Mouse (Mus musculus): ENCODE data around the gene Trappc2l. TPM values are rescaled to one million over a fixed set of nuclear protein-coding genes. Genes with fewer than 3 reads are reported as not detected.

Trappc2l gene
- polyA plus RNA-seq, 1 experiment from 2014 or later, result 49.5 TPM

- no peak overlapping the region for H3K9ac ChIP-seq (ENCODE audit: low read length)
- H3K4me1 ChIP-seq (replicated peaks; ENCODE audit: control insufficient read depth, insufficient read depth), result no peaks in the 10 kb centered on the region
- no peak for ATAC-seq (ENCODE audit: low FRiP score, low TSS enrichment)
- TF ChIP-seq CTCF (IDR thresholded peaks at IDR 0.05; ENCODE audit: low read depth), result no peak
- no peak for TF ChIP-seq EP300 (optimal IDR thresholded peaks at IDR 0.05)
- H3K4me3 ChIP-seq (ENCODE audit: low read depth, low read length), result no peak overlapping the region
- no peak overlapping the region for H3K4me2 ChIP-seq (replicated peaks; ENCODE audit: low read depth)
- WGBS, result 68% methylated on average over 1 of the region's 1 CpGs
- no peak overlapping the region for H3K27ac ChIP-seq (replicated peaks)
- no peak for DNase-seq (ENCODE audit: low spot score)
- no peaks in the 10 kb centered on the region for H3K36me3 ChIP-seq (ENCODE audit: control insufficient read depth, insufficient read depth, low read length)
- no peaks in the 10 kb centered on the region for H3K9me3 ChIP-seq (ENCODE audit: control insufficient read depth, low read length)
- no peaks in the 10 kb centered on the region for H3K27me3 ChIP-seq (ENCODE audit: control insufficient read depth, insufficient read depth, low read length)
Measured at GRCm38 (mm10) chr8:122604640-122605039, 6.8 kb upstream of the Trappc2l start.

GRCm38 (mm10) chr8:122605367-122605766 is 6.1 kb upstream of the Trappc2l start:
- no peak for TF ChIP-seq EP300 (optimal IDR thresholded peaks at IDR 0.05)
- TF ChIP-seq CTCF (IDR thresholded peaks at IDR 0.05; ENCODE audit: low read depth), result no peak
- no peak overlapping the region for H3K27ac ChIP-seq (replicated peaks)
- DNase-seq (ENCODE audit: low spot score) (no peak), ATAC-seq (ENCODE audit: low FRiP score, low TSS enrichment) (no peak)
- no peak overlapping the region for H3K4me2 ChIP-seq (replicated peaks; ENCODE audit: low read depth)
- H3K4me3 ChIP-seq (ENCODE audit: low read depth, low read length), result no peak overlapping the region
- H3K27me3 ChIP-seq (ENCODE audit: control insufficient read depth, insufficient read depth, low read length), result no peaks in the 10 kb centered on the region
- H3K9me3 ChIP-seq (ENCODE audit: control insufficient read depth, low read length), result no peaks in the 10 kb centered on the region
- no peaks in the 10 kb centered on the region for H3K4me1 ChIP-seq (replicated peaks; ENCODE audit: control insufficient read depth, insufficient read depth)
- H3K36me3 ChIP-seq (ENCODE audit: control insufficient read depth, insufficient read depth, low read length), result no peaks in the 10 kb centered on the region
- WGBS, result 76% methylated on average over 4 of the region's 4 CpGs
- H3K9ac ChIP-seq (ENCODE audit: low read length), result no peak overlapping the region

GRCm38 (mm10) chr8:122606810-122607209 is 4.6 kb upstream of the Trappc2l start:
- Histone ChIP-seq H3K27ac (replicated peaks) (no peak overlapping the region), H3K4me3 (ENCODE audit: low read depth, low read length) (no peak overlapping the region), H3K4me1 (replicated peaks; ENCODE audit: control insufficient read depth, insufficient read depth) (no peaks in the 10 kb centered on the region), H3K27me3 (ENCODE audit: control insufficient read depth, insufficient read depth, low read length) (no peaks in the 10 kb centered on the region), H3K9ac (ENCODE audit: low read length) (no peak overlapping the region), H3K36me3 (ENCODE audit: control insufficient read depth, insufficient read depth, low read length) (no peaks in the 10 kb centered on the region), H3K4me2 (replicated peaks; ENCODE audit: low read depth) (no peak overlapping the region), H3K9me3 (ENCODE audit: control insufficient read depth, low read length) (no peaks in the 10 kb centered on the region)
- no peak for TF ChIP-seq EP300 (optimal IDR thresholded peaks at IDR 0.05)
- TF ChIP-seq CTCF (IDR thresholded peaks at IDR 0.05; ENCODE audit: low read depth), result no peak
- DNase-seq (ENCODE audit: low spot score), result no peak
- WGBS, result 89% methylated on average over 11 of the region's 12 CpGs
- ATAC-seq (ENCODE audit: low FRiP score, low TSS enrichment), result no peak

GRCm38 (mm10) chr8:122610209-122610608 is 1.2 kb upstream of the Trappc2l start:
- Histone ChIP-seq H3K27ac (replicated peaks) (no peak overlapping the region), H3K4me3 (ENCODE audit: low read depth, low read length) (no peak overlapping the region), H3K4me2 (replicated peaks; ENCODE audit: low read depth) (no peak overlapping the region), H3K9me3 (ENCODE audit: control insufficient read depth, low read length) (no peaks in the 10 kb centered on the region), H3K36me3 (ENCODE audit: control insufficient read depth, insufficient read depth, low read length) (peaks cover 7% of the 10 kb centered on the region), H3K27me3 (ENCODE audit: control insufficient read depth, insufficient read depth, low read length) (no peaks in the 10 kb centered on the region), H3K9ac (ENCODE audit: low read length) (no peak overlapping the region), H3K4me1 (replicated peaks; ENCODE audit: control insufficient read depth, insufficient read depth) (no peaks in the 10 kb centered on the region; the same call in 1 of the 2 replicates)
- WGBS, result 54% methylated on average over 4 of the region's 4 CpGs
- no peak for ATAC-seq (ENCODE audit: low FRiP score, low TSS enrichment)
- DNase-seq (ENCODE audit: low spot score), result no peak
- TF ChIP-seq EP300 (optimal IDR thresholded peaks at IDR 0.05) (no peak), CTCF (IDR thresholded peaks at IDR 0.05; ENCODE audit: low read depth) (no peak; the same call in 1 of the 2 replicates)

GRCm38 (mm10) chr8:122610612-122611277 is 695 bp upstream of the Trappc2l start:
- ATAC-seq (ENCODE audit: low FRiP score, low TSS enrichment) (no peak; the same call in none of the 2 replicates), DNase-seq (ENCODE audit: low spot score) (no peak)
- Histone ChIP-seq H3K36me3 (ENCODE audit: control insufficient read depth, insufficient read depth, low read length) (peaks cover 7% of the 10 kb centered on the region), H3K27me3 (ENCODE audit: control insufficient read depth, insufficient read depth, low read length) (no peaks in the 10 kb centered on the region), H3K9me3 (ENCODE audit: control insufficient read depth, low read length) (no peaks in the 10 kb centered on the region), H3K4me3 (ENCODE audit: low read depth, low read length) (peak overlapping the region; percentile 66), H3K4me2 (replicated peaks; ENCODE audit: low read depth) (peak overlapping the region; percentile 95), H3K4me1 (replicated peaks; ENCODE audit: control insufficient read depth, insufficient read depth) (no peaks in the 10 kb centered on the region; the same call in 1 of the 2 replicates), H3K9ac (ENCODE audit: low read length) (peak overlapping the region; percentile 74), H3K27ac (replicated peaks) (peak overlapping the region; percentile 76)
- 5% methylated on average over 17 of the region's 20 CpGs for WGBS
- TF ChIP-seq CTCF (IDR thresholded peaks at IDR 0.05; ENCODE audit: low read depth) (no peak), EP300 (optimal IDR thresholded peaks at IDR 0.05) (no peak)

- no peak overlapping the region for H3K4me2 ChIP-seq (replicated peaks; ENCODE audit: low read depth)
- TF ChIP-seq EP300 (optimal IDR thresholded peaks at IDR 0.05) (no peak), CTCF (IDR thresholded peaks at IDR 0.05; ENCODE audit: low read depth) (no peak)
- no peak for ATAC-seq (ENCODE audit: low FRiP score, low TSS enrichment)
- DNase-seq (ENCODE audit: low spot score), result no peak
- no peaks in the 10 kb centered on the region; the same call in 1 of the 2 replicates for H3K4me1 ChIP-seq (replicated peaks; ENCODE audit: control insufficient read depth, insufficient read depth)
- no peaks in the 10 kb centered on the region for H3K9me3 ChIP-seq (ENCODE audit: control insufficient read depth, low read length)
- no peak overlapping the region for H3K27ac ChIP-seq (replicated peaks)
- 44% methylated on average over 9 of the region's 9 CpGs for WGBS
- no peak overlapping the region for H3K9ac ChIP-seq (ENCODE audit: low read length)
- no peak overlapping the region for H3K4me3 ChIP-seq (ENCODE audit: low read depth, low read length)
- H3K36me3 ChIP-seq (ENCODE audit: control insufficient read depth, insufficient read depth, low read length), result peaks cover 7% of the 10 kb centered on the region
- H3K27me3 ChIP-seq (ENCODE audit: control insufficient read depth, insufficient read depth, low read length), result no peaks in the 10 kb centered on the region
Measured at GRCm38 (mm10) chr8:122616181-122616905, 4.9 kb downstream of the Trappc2l start.

All from stomach, postnatal 0 days (tissue).